Mouse (Mus musculus): Measurements from ENCODE around the gene Ift81. TPM values are rescaled to one million over a fixed set of nuclear protein-coding genes. Genes with fewer than 3 reads are reported as not detected.

Gene Ift81
- polyA plus RNA-seq, 1 experiment: 13.2 TPM

Other genes with a start within 250 kb of the Ift81 start
- 32.2 and 40.1 TPM in 2 replicates for gene Gpn3, start 242.6 kb downstream of the Ift81 start, polyA plus RNA-seq (2012; rRNA removed)
- gene Fam216a, start 242.2 kb downstream of the Ift81 start, polyA plus RNA-seq (2012; rRNA removed): 26.4 and 33.0 TPM in 2 replicates
- 295 and 362 TPM in 2 replicates for gene Arpc3, start 222.6 kb downstream of the Ift81 start, polyA plus RNA-seq (2012; rRNA removed)
- 41.6 and 46.7 TPM in 2 replicates for gene Anapc7, start 192.8 kb downstream of the Ift81 start, polyA plus RNA-seq (2012; rRNA removed)
- gene Atp2a2, start 112.3 kb downstream of the Ift81 start, polyA plus RNA-seq (2012; rRNA removed): 339 and 500 TPM in 2 replicates
- 24.1 and 27.1 TPM in 2 replicates for gene P2rx7, start 29.4 kb upstream of the Ift81 start, polyA plus RNA-seq (2012; rRNA removed)
- 42.4 and 44.3 TPM in 2 replicates for gene P2rx4, start 93.0 kb upstream of the Ift81 start, polyA plus RNA-seq (2012; rRNA removed)
- gene Camkk2, start 164.9 kb upstream of the Ift81 start, polyA plus RNA-seq (2012; rRNA removed): 29.4 and 29.8 TPM in 2 replicates
- 404 and 530 TPM in 2 replicates for gene Anapc5, start 206.8 kb upstream of the Ift81 start, polyA plus RNA-seq (2012; rRNA removed)
- 22.6 and 26.7 TPM in 2 replicates for gene Rnf34, start 235.5 kb upstream of the Ift81 start, polyA plus RNA-seq (2012; rRNA removed)